Mouse (Mus musculus) cortical plate, adult 2 months (tissue): ENCODE results near the gene Ufc1.
A peak's percentile ranks its signal among the peaks of the same experiment; 100 is the strongest.

ENCODE experiments used
- CTCF ChIP-seq: fragments of 200-500 bp; IDR thresholded peaks from 2 replicates; pipeline ENCODE4 v1.5.1; 2011; ENCODE audit warnings: mild to moderate bottlenecking, control low read depth, low read length; ENCODE audit not compliant: insufficient read depth; ENCODE audit errors: extremely low read depth
- POLR2A ChIP-seq: fragments of 200-500 bp; IDR thresholded peaks from 2 replicates; pipeline ENCODE4 v1.6.1; 2011; ENCODE audit warnings: mild to moderate bottlenecking, low read length, control low read depth; ENCODE audit not compliant: insufficient read depth; ENCODE audit errors: extremely low read depth

DNA sequence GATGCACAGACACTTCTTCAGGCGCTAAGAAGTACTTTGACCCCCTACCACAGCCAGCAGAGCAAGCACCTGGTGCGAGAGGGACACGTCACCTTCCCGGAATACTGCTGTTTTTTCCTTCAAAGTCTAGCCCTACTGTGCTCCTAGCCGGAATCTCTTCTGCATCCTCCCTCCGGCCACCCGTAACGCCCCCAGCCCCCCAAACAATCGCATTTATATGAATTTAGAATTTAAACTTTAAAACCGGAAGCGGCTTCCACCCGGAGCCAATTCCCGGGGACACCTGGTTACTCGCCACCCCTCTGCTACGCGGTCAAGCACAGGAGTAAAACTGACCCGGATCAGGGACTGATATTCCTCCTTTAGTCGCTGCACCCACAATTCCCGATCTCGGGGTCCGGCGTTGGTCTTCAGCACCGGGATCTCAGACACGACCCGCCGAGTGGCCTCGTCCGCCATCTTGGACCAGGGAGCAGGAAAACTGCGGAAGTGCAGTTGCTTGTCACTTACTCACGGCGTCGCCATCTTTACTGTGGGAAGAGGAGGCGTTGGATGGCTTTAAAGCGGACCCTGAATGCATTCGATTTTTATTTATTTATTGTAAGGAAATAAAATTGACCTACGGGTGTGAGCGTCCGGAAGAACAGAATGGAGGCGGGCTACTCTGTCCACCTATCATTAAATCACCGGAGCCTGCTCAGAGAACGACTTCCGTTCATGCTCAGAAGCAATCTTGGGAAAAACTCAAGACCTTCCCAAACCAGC, at the start of gene Ufc1:
- TF ChIP-seq CTCF (no peak), POLR2A (peak; percentile 56; the same call in 1 of the 2 replicates)
